Mouse (Mus musculus): ENCODE results near the gene Gm45062. TPM values are rescaled to one million over a fixed set of nuclear protein-coding genes. Genes with fewer than 3 reads are reported as not detected.

Gm45062 gene
- total and polyA plus RNA-seq, 3 experiments = 2.2 to 3.6 TPM; not detected in 1

- no peaks in the 10 kb centered on the region for H3K9me3 ChIP-seq (replicated peaks; ENCODE audit: insufficient read depth, low read length)
- no peaks in the 10 kb centered on the region for H3K36me3 ChIP-seq (ENCODE audit: control insufficient read depth in 1 of 2, insufficient read depth in 2 of 2, low read length in 2 of 2)
- no peak overlapping the region for H3K4me3 ChIP-seq (ENCODE audit: control insufficient read depth in 1 of 2, insufficient read depth in 1 of 2, low read depth in 2 of 2, low read length in 2 of 2)
- no peak for TF ChIP-seq MEF2A (IDR thresholded peaks at IDR 0.05; ENCODE audit: extremely low read depth, insufficient replicate concordance, low read depth, low read length, poor library complexity, severe bottlenecking)
- TF ChIP-seq USF2 (IDR thresholded peaks at IDR 0.05; ENCODE audit: borderline replicate concordance in 1 of 2, insufficient read depth in 1 of 2, low read depth in 1 of 2, low read length in 2 of 2) = no peak
- no peak for TF ChIP-seq RAD21 (IDR thresholded peaks at IDR 0.05; ENCODE audit: low read depth, low read length)
- no peak for TF ChIP-seq POLR2A (IDR thresholded peaks at IDR 0.05; ENCODE audit: control insufficient read depth in 1 of 2, insufficient read depth in 1 of 2, low read depth in 1 of 2, low read length in 2 of 2, poor library complexity in 1 of 2)
- no peak for TF ChIP-seq MYC (IDR thresholded peaks at IDR 0.05; ENCODE audit: low read depth, low read length)
- TF ChIP-seq CHD1 (IDR thresholded peaks at IDR 0.05; ENCODE audit: low read depth, low read length) = no peak
- TF ChIP-seq POLR2AphosphoS5 (IDR thresholded peaks at IDR 0.05; ENCODE audit: borderline replicate concordance, low read depth, low read length) = no peak
- no peak for TF ChIP-seq SIN3A (IDR thresholded peaks at IDR 0.05; ENCODE audit: low read length)
- no peak for TF ChIP-seq TAL1 (IDR thresholded peaks at IDR 0.05; ENCODE audit: low read length)
- no peak for TF ChIP-seq SMC3 (IDR thresholded peaks at IDR 0.05; ENCODE audit: low read depth, low read length)
- TF ChIP-seq MXI1 (IDR thresholded peaks at IDR 0.05; ENCODE audit: low read depth, low read length) = no peak
- TF ChIP-seq ELF1 (IDR thresholded peaks at IDR 0.05; ENCODE audit: low read depth, low read length) = no peak
- no peak for TF ChIP-seq RCOR1 (IDR thresholded peaks at IDR 0.05; ENCODE audit: low read depth, low read length)
- no peaks in the 10 kb centered on the region for H3K79me2 ChIP-seq (ENCODE audit: control insufficient read depth, insufficient read depth, low read length, poor library complexity)
- H3K27ac ChIP-seq (ENCODE audit: control insufficient read depth, low read depth, low read length) = no peak overlapping the region
- DNase-seq (ENCODE audit: low read depth, low spot score) = no peak
- no peaks in the 10 kb centered on the region for H3K27me3 ChIP-seq (ENCODE audit: control insufficient read depth in 1 of 2, insufficient read depth in 2 of 2, low read length in 2 of 2)
- H3K4me1 ChIP-seq (ENCODE audit: control insufficient read depth in 1 of 2, insufficient read depth in 2 of 2, low read length in 2 of 2) = no peaks in the 10 kb centered on the region
- no peak overlapping the region for H3K9ac ChIP-seq (ENCODE audit: control insufficient read depth, low read depth, low read length, poor library complexity, severe bottlenecking)
These were observed 143.9 kb downstream of the Gm45062 start for GRCm38 (mm10) chr6:8403127-8403526.

- Histone ChIP-seq H3K4me3 (ENCODE audit: control insufficient read depth in 1 of 2, insufficient read depth in 1 of 2, low read depth in 2 of 2, low read length in 2 of 2) (no peak overlapping the region), H3K9me3 (replicated peaks; ENCODE audit: insufficient read depth, low read length) (no peaks in the 10 kb centered on the region), H3K9ac (ENCODE audit: control insufficient read depth, low read depth, low read length, poor library complexity, severe bottlenecking) (no peak overlapping the region), H3K79me2 (ENCODE audit: control insufficient read depth, insufficient read depth, low read length, poor library complexity) (no peaks in the 10 kb centered on the region), H3K36me3 (ENCODE audit: control insufficient read depth in 1 of 2, insufficient read depth in 2 of 2, low read length in 2 of 2) (peaks cover 0 to 3% of the 10 kb centered on the region in 2 experiments; a peak in 2 of 4 replicates), H3K4me1 (ENCODE audit: control insufficient read depth in 1 of 2, insufficient read depth in 2 of 2, low read length in 2 of 2) (peaks cover 2 to 5% of the 10 kb centered on the region in 2 experiments; a peak in 1 of 4 replicates), H3K27me3 (ENCODE audit: control insufficient read depth in 1 of 2, insufficient read depth in 2 of 2, low read length in 2 of 2) (no peaks in the 10 kb centered on the region), H3K27ac (ENCODE audit: control insufficient read depth, low read depth, low read length) (no peak overlapping the region)
- no peak for TF ChIP-seq GABPA (IDR thresholded peaks at IDR 0.05; ENCODE audit: low read depth, low read length)
- TF ChIP-seq USF1 (IDR thresholded peaks at IDR 0.05; ENCODE audit: low read depth, low read length) = no peak
- no peak for TF ChIP-seq MAZ (IDR thresholded peaks at IDR 0.05; ENCODE audit: low read depth, low read length)
- no peak for TF ChIP-seq MYB (IDR thresholded peaks at IDR 0.05; ENCODE audit: low read depth, low read length)
- TF ChIP-seq CHD1 (IDR thresholded peaks at IDR 0.05; ENCODE audit: low read depth, low read length) = no peak
- TF ChIP-seq SIN3A (IDR thresholded peaks at IDR 0.05; ENCODE audit: low read length) = no peak
- TF ChIP-seq RAD21 (IDR thresholded peaks at IDR 0.05; ENCODE audit: low read depth, low read length) = no peak
- TF ChIP-seq MEF2A (IDR thresholded peaks at IDR 0.05; ENCODE audit: extremely low read depth, insufficient replicate concordance, low read depth, low read length, poor library complexity, severe bottlenecking) = no peak
- TF ChIP-seq NRF1 (IDR thresholded peaks at IDR 0.05; ENCODE audit: insufficient read depth, low read depth, low read length, poor library complexity, severe bottlenecking) = no peak
- TF ChIP-seq MAX (IDR thresholded peaks at IDR 0.05; ENCODE audit: low read length) = no peak
- TF ChIP-seq E2F4 (IDR thresholded peaks at IDR 0.05; ENCODE audit: borderline replicate concordance, low read depth, low read length) = no peak
- TF ChIP-seq ETS1 (IDR thresholded peaks at IDR 0.05; ENCODE audit: low read depth, low read length) = no peak
- TF ChIP-seq ZNF384 (IDR thresholded peaks at IDR 0.05; ENCODE audit: low read depth, low read length) = no peak
- no peak for TF ChIP-seq TCF12 (IDR thresholded peaks at IDR 0.05; ENCODE audit: low read depth, low read length)
- DNase-seq (ENCODE audit: low read depth, low spot score) = no peak
These were observed 146.6 kb downstream of the Gm45062 start for GRCm38 (mm10) chr6:8405844-8406243.
